Mouse (Mus musculus) heart, adult 2 months (tissue): Measurements from ENCODE around the gene Olfml3. TPM values are rescaled to one million over a fixed set of nuclear protein-coding genes. Genes with fewer than 3 reads are reported as not detected.
A peak's percentile ranks its signal among the peaks of the same experiment; 100 is the strongest.

Source experiments
- DNase-seq, 2 experiments: peaks; one replicate each; pipeline ENCODE4 v3.0.0; 2021
- H3K27ac ChIP-seq: fragments of 200-600 bp; 2 replicates; pipeline ENCODE4 v1.8.1; 2022
- H3K27me3 ChIP-seq: fragments of 200-500 bp; 2 replicates; pipeline ENCODE4 v1.6.1; 2012; ENCODE audit warnings: mild to moderate bottlenecking, low read length, inconsistent platforms, mixed read lengths; ENCODE audit not compliant: control insufficient read depth, insufficient read depth
- H3K36me3 ChIP-seq: fragments of 200-500 bp; 2 replicates; pipeline ENCODE4 v1.6.1; 2012; ENCODE audit warnings: low read length, inconsistent platforms; ENCODE audit not compliant: control insufficient read depth, insufficient read depth
- H3K4me1 ChIP-seq: fragments of 200-500 bp; 2 replicates; pipeline ENCODE4 v1.6.1; 2011; ENCODE audit warnings: low read length; ENCODE audit not compliant: control insufficient read depth, insufficient read depth
- H3K4me3 ChIP-seq: fragments of 200-600 bp; 2 replicates; pipeline ENCODE4 v1.8.1; 2022
- H3K79me2 ChIP-seq: fragments of 200-500 bp; replicated peaks from 2 replicates; pipeline ENCODE4 v1.6.1; 2012; ENCODE audit warnings: mild to moderate bottlenecking, inconsistent platforms, low read length, moderate library complexity, mixed read lengths; ENCODE audit not compliant: control insufficient read depth, insufficient read depth
- H3K9ac ChIP-seq: fragments of 200-500 bp; 2 replicates; pipeline ENCODE4 v1.6.1; 2012; ENCODE audit warnings: low read depth, mild to moderate bottlenecking, control low read depth, inconsistent platforms, low read length, mixed read lengths
- CTCF ChIP-seq: fragments of 200-600 bp; IDR thresholded peaks from 2 replicates; pipeline ENCODE4 v1.8.1; 2022; ENCODE audit warnings: antibody characterized with exemption, mild to moderate bottlenecking, moderate library complexity
- EP300 ChIP-seq: fragments of 200-500 bp; IDR thresholded peaks from 2 replicates; pipeline ENCODE4 v1.6.1; 2011; ENCODE audit warnings: low read depth, low read length, control low read depth; ENCODE audit not compliant: insufficient read depth
- POLR2A ChIP-seq: fragments of 200-500 bp; IDR thresholded peaks from 2 replicates; pipeline ENCODE4 v1.6.1; 2011; ENCODE audit warnings: mild to moderate bottlenecking, low read depth, low read length, control low read depth; ENCODE audit not compliant: insufficient read depth
- WGBS: fragments of 180-500 bp; shearing (Covaris S2); methylation state at CpG from one replicate; pipeline ENCODE4 v1.1.7; 2018; 5-methylcytosine and 5-hydroxymethylcytosine counted together
- intact Hi-C: fragments of 180-260 bp; cut with DNase I; formaldehyde crosslinking; loops from one replicate; pipeline ENCODE4 v1.15.1; 2025
- polyA plus RNA-seq: library from polyadenylated mRNA; depleted of rRNA; stranded (reverse); fragments of >200 nt; gene quantifications from 2 replicates; pipeline ENCODE4 v1.2.3, GENCODE M21; 2012
- total RNA-seq, 2 experiments: library from RNA; stranded (reverse); gene quantifications; 2 replicates each; pipeline ENCODE4 v1.2.3; 2021

Gene Olfml3
- total and polyA plus RNA-seq, 3 experiments = 5.7 to 11.7 (median 6.0) TPM

DNA sequence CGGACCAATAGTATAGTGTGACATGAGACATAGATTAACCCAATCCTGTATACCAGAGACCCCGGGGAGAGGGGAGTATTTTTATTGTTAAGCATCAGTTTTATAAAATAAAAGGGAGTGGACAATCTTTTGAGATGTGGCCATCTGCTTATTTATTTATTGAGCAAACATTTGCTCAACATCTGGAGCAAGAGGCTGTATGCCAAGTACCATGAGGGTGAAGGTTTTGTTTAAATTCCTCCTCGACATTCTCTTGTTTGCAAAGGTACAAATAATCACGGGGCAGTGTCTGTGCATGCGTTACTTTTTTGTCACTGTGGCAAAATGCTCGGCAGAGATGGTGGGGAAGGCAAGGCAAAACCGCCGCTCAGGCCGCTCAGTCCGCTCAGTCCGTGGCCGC is 32.4 kb downstream of the Olfml3 start:
- no peaks in the 10 kb centered on the region for H3K79me2 ChIP-seq
- H3K36me3 ChIP-seq = no peaks in the 10 kb centered on the region
- H3K27me3 ChIP-seq = no peaks in the 10 kb centered on the region
- no peak overlapping the region for H3K27ac ChIP-seq
- H3K9ac ChIP-seq = no peak overlapping the region
- intact Hi-C loops = no loop called here
- no peaks in the 10 kb centered on the region for H3K4me1 ChIP-seq
- no peak for DNase-seq
- no peak overlapping the region for H3K4me3 ChIP-seq
- 87% methylated on average over 12 of the region's 12 CpGs for WGBS
- TF ChIP-seq POLR2A (no peak), EP300 (no peak), CTCF (no peak)

DNA sequence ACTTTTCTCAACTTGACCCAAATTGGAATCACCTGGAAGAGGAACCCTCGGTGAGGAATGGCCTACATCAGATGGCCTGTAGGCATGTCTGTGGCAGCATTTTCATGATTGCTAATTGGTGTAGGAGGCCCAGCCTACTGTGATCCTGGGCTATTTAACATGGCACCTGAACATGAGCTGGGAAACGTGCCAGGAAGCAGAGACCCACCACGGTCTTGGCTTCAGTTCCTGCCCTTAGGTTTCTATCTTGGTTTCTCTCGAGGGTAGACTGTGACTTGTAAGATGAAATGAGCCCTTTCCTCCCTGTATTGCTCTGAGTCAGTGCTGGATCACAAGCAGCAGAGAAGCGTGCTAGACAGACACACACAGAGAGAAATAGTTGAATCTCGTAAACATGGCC is 33.1 kb downstream of the Olfml3 start:
- Histone ChIP-seq H3K36me3 (no peaks in the 10 kb centered on the region), H3K9ac (no peak overlapping the region), H3K27me3 (no peaks in the 10 kb centered on the region), H3K79me2 (no peaks in the 10 kb centered on the region), H3K4me3 (no peak overlapping the region), H3K27ac (no peak overlapping the region), H3K4me1 (no peaks in the 10 kb centered on the region)
- 56% methylated on average over 6 of the region's 6 CpGs for WGBS
- no peak for TF ChIP-seq CTCF
- TF ChIP-seq POLR2A = no peak
- no peak for TF ChIP-seq EP300
- no peak for DNase-seq
- intact Hi-C loops = no loop called here

DNA sequence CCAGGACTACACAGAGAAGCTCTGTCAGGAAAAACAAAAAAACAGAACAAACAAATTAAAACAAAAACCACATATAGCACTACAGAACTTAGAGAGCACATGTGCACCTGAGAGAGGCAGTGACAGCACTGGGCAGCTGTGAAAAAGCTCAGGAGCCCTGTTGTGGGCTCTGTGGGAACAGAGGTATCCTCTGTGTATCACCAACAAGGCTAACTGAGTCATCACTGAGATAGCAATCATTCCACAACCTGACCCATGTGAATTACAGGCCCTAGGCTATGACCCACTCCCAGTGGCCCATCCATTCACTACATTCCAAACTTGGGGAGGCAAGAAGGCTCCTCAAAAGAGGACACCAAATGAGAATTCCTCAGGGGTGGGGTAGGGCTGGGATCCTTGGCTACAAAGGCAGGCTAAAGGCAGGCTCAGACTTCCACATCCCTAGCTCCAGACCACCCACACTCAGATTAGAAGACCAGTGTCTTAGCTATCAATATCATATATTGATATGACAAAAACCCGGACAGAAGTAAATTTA is 41.3 kb downstream of the Olfml3 start:
- DNase-seq = no peak
- Histone ChIP-seq H3K79me2 (no peaks in the 10 kb centered on the region), H3K4me3 (no peak overlapping the region), H3K4me1 (no peaks in the 10 kb centered on the region), H3K36me3 (no peaks in the 10 kb centered on the region), H3K27ac (no peak overlapping the region), H3K27me3 (no peaks in the 10 kb centered on the region), H3K9ac (no peak overlapping the region)
- intact Hi-C loops = no loop called here
- no peak for TF ChIP-seq CTCF
- no peak for TF ChIP-seq POLR2A
- no peak for TF ChIP-seq EP300
- 81% methylated on average over 1 of the region's 1 CpGs for WGBS

DNA sequence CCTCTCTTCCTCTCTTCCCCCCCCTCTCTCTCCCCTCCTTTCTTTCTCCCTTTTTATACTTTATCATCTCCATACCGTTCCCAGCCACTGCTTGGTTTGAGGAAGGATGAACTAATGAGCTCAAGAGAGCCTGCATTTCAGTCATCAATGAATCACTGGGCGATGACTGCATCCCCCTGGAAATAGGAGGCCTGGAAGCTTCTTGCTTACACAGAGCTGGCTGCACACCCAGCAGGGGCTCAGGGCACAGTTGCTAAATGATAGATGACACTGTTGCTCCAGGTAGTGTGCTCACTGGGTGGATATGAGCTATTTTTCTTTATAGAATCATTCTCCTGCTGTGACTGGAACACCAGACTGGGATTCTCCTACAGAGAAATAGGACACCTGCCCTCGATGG is 42.2 kb downstream of the Olfml3 start:
- H3K4me1 ChIP-seq = no peaks in the 10 kb centered on the region
- no peaks in the 10 kb centered on the region for H3K27me3 ChIP-seq
- DNase-seq = no peak
- no peak overlapping the region for H3K9ac ChIP-seq
- 52% methylated on average over 3 of the region's 3 CpGs for WGBS
- H3K36me3 ChIP-seq = no peaks in the 10 kb centered on the region
- intact Hi-C loops = no loop called here
- TF ChIP-seq EP300 = no peak
- no peak for TF ChIP-seq CTCF
- TF ChIP-seq POLR2A = no peak
- H3K79me2 ChIP-seq = no peaks in the 10 kb centered on the region
- H3K4me3 ChIP-seq = no peak overlapping the region
- H3K27ac ChIP-seq = no peak overlapping the region

DNA sequence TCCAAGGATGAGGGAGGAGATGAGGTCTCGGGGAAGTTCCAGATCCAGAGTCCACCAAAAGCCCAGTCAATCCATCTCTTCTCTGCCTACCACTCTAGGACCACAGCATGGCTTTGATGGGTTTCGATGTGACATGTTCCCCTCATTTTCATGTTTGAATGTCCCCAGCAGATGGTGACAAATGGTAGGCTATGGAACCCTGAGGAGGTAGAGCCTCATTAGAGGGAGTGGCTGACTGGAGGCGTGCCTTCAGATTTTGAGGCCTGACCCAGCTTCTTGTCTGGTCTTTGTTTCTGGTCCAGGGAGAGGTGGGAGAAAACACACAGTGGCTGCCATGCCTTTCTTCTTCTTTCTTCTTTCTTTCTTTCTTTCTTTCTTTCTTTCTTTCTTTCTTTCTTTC is 47.3 kb downstream of the Olfml3 start:
- no peak overlapping the region for H3K9ac ChIP-seq
- 66% methylated on average over 3 of the region's 3 CpGs for WGBS
- no peaks in the 10 kb centered on the region for H3K4me1 ChIP-seq
- H3K27ac ChIP-seq = no peak overlapping the region
- no peak overlapping the region for H3K4me3 ChIP-seq
- H3K27me3 ChIP-seq = no peaks in the 10 kb centered on the region
- no peaks in the 10 kb centered on the region for H3K36me3 ChIP-seq
- H3K79me2 ChIP-seq = no peaks in the 10 kb centered on the region
- DNase-seq = peak in 1 of 2 experiments; percentile 21
- intact Hi-C loops = loop anchor here (5.0 kb wide), 1 partner anchor 197 kb away; no protein-coding TSS in a partner anchor
- TF ChIP-seq CTCF (peak; percentile 46), EP300 (no peak)

DNA sequence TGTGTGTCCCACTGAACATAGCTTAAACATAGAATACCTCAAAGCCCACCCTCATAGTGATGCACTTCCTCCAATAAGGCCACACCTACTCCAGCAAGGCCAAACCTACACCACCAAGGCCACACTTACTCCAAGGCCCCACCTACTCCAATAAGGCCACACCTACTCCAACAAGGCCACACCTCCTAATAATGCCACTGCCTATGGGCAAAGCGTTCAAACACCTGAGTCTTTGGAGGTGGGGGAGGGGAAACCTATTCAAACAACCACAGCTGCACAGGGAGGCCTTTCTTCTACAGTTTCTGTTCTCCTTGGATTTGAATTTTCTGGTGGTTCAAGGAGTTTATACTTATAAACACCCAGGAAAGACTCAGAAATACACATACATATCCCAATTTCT is 48.8 kb downstream of the Olfml3 start:
- H3K36me3 ChIP-seq = no peaks in the 10 kb centered on the region
- intact Hi-C loops = no loop called here
- no peak overlapping the region for H3K4me3 ChIP-seq
- no peak for DNase-seq
- 88% methylated on average over 1 of the region's 1 CpGs for WGBS
- H3K9ac ChIP-seq = no peak overlapping the region
- TF ChIP-seq CTCF = no peak
- TF ChIP-seq POLR2A = no peak
- TF ChIP-seq EP300 = no peak
- H3K4me1 ChIP-seq = no peaks in the 10 kb centered on the region
- no peaks in the 10 kb centered on the region for H3K79me2 ChIP-seq
- H3K27ac ChIP-seq = no peak overlapping the region
- no peaks in the 10 kb centered on the region for H3K27me3 ChIP-seq
